Mouse (Mus musculus) olfactory bulb, adult 2 months (tissue): ENCODE data around the gene Kirrel2.

Experiments used
- CTCF ChIP-seq: fragments of 200-500 bp; IDR thresholded peaks from 2 replicates; pipeline ENCODE4 v1.5.1; 2012; ENCODE audit warnings: low read depth, mild to moderate bottlenecking, low read length, moderate library complexity; ENCODE audit not compliant: insufficient read depth
- POLR2A ChIP-seq: fragments of 200-500 bp; IDR thresholded peaks from 2 replicates; pipeline ENCODE4 v1.6.1; 2012; ENCODE audit warnings: mild to moderate bottlenecking, low read depth, low read length, moderate library complexity; ENCODE audit not compliant: insufficient read depth

GRCm38 (mm10) chr7:30419561-30420499, 37.7 kb downstream of the Kirrel2 start, which contains the start of gene Hcst:
- TF ChIP-seq CTCF (no peak), POLR2A (no peak)
